Mouse (Mus musculus): ENCODE measurements around the gene C1rl.
"Not testable (repeated sequence)": the region's sequence is repeated elsewhere in the genome, so short reads cannot be mapped to it uniquely, and the experiment has no call there.

The C1rl gene

GRCm38 (mm10) chr6:124492842-124493561, at the start of gene C1rl:
Gene C1rl (plus strand): TSS chr6:124493113.
- DNase-seq (ENCODE audit: low spot score in 2 of 2), result peak in 1 of 2 experiments; percentile 59

- DNase-seq (ENCODE audit: low spot score in 2 of 2), result no peak
Measured at GRCm38 (mm10) chr6:124443338-124443737, 49.6 kb upstream of the C1rl start.

DNA sequence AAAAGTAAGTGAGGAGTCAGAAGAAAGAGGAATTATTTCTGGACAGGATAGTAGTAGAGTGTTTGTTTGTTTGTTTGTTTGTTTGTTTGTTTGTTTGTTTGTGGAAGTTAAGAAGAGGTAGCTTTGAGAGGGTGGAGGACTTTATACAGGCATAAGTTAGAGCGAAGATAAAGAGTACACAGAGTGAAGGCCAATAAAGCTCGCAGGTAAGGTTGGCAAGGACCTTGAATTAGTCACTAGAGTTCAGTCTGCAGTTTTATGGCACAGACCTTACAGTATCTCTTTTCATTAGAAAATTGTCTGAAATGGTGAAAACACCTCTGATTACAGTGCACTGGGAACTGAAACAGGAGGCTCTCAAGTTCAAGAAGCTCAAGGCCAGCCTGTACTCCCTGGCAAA, 46.9 kb upstream of the C1rl start:
- DNase-seq (ENCODE audit: low spot score in 2 of 2), result no peak

DNA sequence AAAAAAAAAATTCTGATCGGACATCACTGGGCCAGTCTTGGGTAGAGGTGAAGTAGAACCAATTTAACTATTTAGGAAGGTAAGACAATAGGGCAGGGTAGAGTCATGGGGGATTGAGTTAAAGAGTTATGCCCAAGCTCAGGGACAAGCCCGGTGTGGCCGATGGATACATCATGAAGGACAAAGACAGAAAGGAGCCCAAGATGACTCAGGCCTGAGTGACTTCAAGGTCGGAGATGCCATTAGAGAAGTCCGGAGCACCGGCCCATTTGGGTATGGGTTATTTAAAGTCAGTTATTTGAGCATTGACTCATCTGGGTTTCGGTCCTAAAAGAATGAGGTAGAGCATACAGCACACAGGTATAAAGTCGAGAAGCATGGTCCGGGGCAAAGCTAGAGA, 46.5 kb upstream of the C1rl start:
- DNase-seq (ENCODE audit: low spot score in 2 of 2), result no peak

DNA sequence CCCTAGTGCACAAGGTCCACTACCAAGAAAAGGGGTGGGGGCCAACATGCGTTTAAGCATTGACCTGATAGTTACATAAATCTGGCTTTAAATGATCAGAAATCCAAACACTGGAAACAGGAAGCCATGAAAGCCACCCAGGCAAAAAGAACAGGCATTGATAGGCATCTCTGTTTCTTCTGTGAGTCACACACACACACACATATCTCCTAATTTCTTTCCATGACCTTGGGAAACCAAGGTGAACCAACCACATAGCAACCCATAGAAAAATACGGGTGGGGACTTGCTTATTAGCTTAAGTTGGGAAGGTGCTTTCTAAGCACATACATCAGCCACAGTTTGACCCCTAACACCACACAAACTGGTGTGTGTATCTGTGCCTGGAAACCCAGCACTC, 45.6 kb upstream of the C1rl start:
- DNase-seq (ENCODE audit: low spot score in 2 of 2), result no peak

DNA sequence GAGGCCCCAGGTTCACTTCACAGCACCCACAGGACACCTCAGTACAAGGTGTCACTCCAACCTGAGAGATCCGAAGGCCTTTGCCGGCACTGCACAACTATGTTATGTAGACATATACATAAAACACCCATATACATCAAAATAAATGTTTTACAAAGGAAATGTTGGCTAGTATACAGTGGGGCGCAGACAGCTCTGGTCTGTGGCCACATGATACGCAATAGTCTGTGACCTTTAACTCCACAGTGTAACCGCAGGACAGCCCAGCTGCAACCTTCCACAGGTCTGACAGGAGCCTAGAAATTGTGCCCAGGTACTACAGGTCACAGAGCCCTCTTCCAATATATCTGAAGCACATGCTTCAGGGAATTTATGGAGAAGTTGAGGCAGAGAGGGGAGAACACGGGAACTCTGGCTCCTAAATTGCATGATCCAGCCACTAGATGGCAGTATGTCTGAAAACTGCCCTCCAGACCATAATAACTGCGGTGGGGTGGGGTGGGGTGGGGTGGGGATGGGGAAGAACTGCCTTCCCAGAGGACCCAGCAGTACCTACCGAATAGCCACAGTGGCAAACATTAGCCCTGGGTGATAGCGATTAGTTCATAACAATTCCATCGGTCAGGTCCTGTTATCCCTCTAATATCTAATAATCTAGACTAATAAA, 44.6 kb upstream of the C1rl start:
- no peak for DNase-seq (ENCODE audit: low spot score in 2 of 2)

DNA sequence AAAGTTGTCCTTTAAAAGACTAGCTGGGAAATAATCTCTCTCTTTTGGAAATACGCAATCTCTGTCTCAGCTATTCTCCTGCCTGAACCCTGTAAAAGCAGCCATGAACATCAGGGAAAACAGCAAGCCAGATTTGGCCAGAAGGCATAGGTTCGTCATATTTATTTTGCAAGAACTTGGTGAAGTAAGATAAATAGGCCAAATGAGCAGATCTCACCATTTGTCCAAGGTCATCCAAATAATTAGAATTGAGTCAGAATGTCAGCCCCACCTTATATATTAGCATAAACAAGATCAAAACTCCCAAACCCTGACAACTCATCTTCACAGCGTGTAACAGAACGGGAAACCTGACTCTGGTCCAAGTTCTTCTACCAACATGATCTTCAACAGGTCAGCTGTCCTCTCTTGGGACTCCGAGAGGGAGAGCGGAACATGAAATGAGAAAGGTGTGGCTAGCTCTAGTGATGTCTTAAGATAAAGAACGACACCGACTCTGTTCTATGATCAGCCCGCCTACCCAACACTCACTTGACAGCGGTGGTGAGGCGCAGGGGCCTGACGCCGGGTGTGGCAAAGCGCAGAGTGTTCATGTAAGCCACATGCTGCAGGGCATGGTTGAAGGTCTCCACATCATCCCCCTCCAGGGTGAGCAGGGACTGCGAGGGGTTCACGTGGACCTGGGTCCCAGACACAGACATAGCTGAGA, 43.8 kb upstream of the C1rl start:
- no peak for DNase-seq (ENCODE audit: low spot score in 2 of 2)

GRCm38 (mm10) chr6:124449668-124450383, 43.1 kb upstream of the C1rl start:
- no peak for DNase-seq (ENCODE audit: low spot score in 2 of 2)

GRCm38 (mm10) chr6:124451995-124452394, 40.9 kb upstream of the C1rl start:
- DNase-seq (ENCODE audit: low spot score in 2 of 2), result no peak

DNA sequence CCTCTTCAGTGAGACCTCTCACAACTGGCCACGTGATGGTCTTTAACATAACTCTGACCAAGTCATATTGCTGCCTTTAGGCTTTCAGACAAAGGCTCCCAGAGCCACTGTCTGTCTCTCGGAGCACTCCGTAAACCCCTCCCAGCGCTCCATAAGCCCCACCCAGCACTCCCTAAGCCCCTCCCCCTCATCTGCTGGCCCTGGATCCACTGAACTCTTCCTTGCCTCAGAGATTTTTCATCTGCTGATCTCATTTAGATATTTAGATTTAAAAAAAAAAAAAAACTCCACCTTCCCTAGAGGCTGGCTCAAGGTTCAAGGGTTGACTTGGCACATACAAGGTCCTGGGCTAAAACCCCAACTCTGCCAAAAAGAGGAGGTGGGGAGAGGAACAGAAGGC, 39.2 kb upstream of the C1rl start:
- no peak for DNase-seq (ENCODE audit: low spot score in 2 of 2)

GRCm38 (mm10) chr6:124456243-124456642, 36.7 kb upstream of the C1rl start:
- no peak for DNase-seq (ENCODE audit: low spot score in 2 of 2)

GRCm38 (mm10) chr6:124457827-124458226, 35.1 kb upstream of the C1rl start:
- no peak for DNase-seq (ENCODE audit: low spot score in 2 of 2)

DNA sequence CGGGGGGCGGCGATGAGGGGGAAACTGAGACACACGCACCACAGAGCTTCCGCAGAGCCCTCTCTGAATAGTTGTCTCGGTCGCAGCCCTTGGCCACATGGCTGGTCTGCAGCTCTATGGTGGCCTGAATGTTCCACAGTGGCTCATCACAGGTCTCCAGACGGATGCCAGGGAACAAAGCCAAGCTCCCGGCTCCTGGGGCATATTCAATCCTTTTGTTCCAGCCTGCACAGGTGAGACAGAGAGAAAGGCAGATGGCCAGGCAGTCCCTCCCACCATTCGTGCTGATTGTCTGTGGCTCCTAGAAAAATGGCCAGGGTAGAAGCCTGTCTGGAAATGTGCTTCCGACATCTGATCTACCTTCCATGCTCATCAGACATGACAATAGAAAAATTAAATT, 34.4 kb upstream of the C1rl start:
- DNase-seq (ENCODE audit: low spot score in 2 of 2), result peak in 1 of 2 experiments; percentile 27

DNA sequence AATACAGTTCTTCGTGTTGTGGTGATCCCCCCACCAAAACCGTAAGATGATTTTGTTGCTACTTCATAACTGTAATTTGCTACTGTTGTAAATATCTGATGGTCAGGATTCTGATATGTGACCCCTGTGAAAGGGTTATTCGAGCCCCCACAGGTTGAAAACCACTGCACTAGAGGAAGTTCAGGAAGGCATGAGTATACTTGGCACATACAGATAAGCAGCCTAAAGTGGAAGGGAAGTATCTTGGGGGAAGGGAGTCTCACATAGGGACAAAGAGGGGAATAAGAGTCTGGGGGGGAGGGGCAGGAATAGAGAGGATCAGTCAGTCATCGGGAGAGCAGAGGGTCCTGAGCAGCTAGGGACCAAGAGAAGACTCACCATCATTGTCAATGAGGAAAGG, 33.5 kb upstream of the C1rl start:
- no peak for DNase-seq (ENCODE audit: low spot score in 2 of 2)

GRCm38 (mm10) chr6:124463881-124464291, 29.0 kb upstream of the C1rl start:
- peak in 1 of 2 experiments; percentile 24 for DNase-seq (ENCODE audit: low spot score in 2 of 2)

GRCm38 (mm10) chr6:124464305-124465271, 28.3 kb upstream of the C1rl start, which contains the start of gene Clstn3:
Gene Clstn3 (minus strand): TSS chr6:124464794.
- peak; percentile 82 to 91 for DNase-seq (ENCODE audit: low spot score in 2 of 2)

DNA sequence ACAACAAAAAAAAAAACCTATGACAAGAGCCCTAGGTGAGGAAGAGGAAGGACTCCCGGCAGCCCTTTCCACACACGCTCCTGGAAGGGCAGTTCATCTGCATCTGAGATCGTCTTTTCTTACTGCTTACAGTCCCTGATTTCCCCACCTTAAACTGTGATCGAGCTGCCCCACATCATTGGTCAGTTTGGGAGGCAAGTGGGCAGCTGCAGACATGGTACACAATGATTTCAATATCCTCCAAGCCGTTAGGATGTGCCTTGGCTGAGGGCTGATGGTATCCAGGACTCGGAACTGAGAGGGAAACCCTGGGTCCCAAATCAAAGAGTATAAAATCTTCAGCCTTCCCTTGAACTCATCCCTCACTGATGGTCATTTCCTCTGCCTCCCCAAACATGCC, 27.6 kb upstream of the C1rl start:
- no peak for DNase-seq (ENCODE audit: low spot score in 2 of 2)

GRCm38 (mm10) chr6:124465729-124466128, 27.2 kb upstream of the C1rl start:
- DNase-seq (ENCODE audit: low spot score in 2 of 2), result no peak

GRCm38 (mm10) chr6:124471121-124471520, 21.8 kb upstream of the C1rl start:
- no peak for DNase-seq (ENCODE audit: low spot score in 2 of 2)

DNA sequence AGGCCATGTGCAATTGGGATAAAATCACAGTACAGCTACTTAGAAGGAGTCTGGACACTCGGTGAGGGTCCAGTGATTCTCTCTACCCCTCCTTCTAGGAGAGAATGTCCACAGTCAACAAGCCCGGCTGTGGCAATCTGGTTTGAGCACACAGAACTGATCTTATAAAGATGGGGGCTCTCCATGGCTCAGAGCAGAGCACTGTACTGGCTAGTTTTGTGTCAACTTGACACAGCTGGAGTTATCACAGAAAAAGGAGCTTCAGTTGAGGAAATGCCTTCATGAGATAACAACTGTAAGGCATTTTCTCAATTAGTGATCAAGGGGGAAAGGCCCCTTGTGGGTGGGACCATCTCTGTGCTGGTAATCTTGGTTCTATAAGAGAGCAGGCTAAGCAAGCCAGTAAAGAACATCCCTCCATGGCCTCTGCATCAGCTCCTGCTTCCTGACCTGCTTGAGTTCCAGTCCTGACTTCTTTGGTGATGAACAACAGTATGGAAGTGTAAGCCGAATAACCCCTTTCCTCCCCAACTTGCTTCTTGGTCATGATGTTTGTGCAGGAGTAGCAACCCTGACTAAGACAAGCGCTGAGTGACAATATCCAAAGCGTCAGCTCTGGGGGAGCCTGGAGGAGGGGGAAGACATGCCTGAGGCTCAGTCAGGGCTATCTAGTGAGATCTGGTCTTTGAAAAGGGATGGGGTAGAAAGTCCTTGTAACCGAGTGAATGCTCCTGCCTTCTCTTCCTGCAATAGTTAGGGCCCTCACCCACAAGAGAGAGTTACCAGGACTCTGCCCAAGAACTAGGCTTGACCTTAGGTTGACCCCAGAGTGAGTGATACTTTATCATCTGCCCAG, 20.9 kb upstream of the C1rl start:
- DNase-seq (ENCODE audit: low spot score in 2 of 2), result not testable (repeated sequence)
